Mouse (Mus musculus) forebrain, embryonic 16.5 days (tissue): ENCODE results near the gene Dnajb1. TPM values are rescaled to one million over a fixed set of nuclear protein-coding genes. Genes with fewer than 3 reads are reported as not detected.

Experiments used
- ATAC-seq: fragments of 200-750 bp; cut with Nextera tagmentation; 2 replicates; pipeline ENCODE4 v1.8.0; 2017; ENCODE audit warnings: mild to moderate bottlenecking, moderate library complexity
- H3K27ac ChIP-seq: fragments of 300-500 bp; sonication (generic); 2 replicates; pipeline ENCODE4 v1.5.1; 2014; ENCODE audit warnings: low read length, control low read depth
- H3K27me3 ChIP-seq: fragments of 300-500 bp; sonication (generic); replicated peaks from 2 replicates; pipeline ENCODE4 v1.6.1; 2014; ENCODE audit warnings: low read length; ENCODE audit not compliant: control insufficient read depth, insufficient read depth
- H3K36me3 ChIP-seq: fragments of 300-500 bp; sonication (generic); 2 replicates; pipeline ENCODE4 v1.6.1; 2014; ENCODE audit not compliant: control insufficient read depth, insufficient read depth
- H3K4me1 ChIP-seq: fragments of 300-500 bp; sonication (generic); replicated peaks from 2 replicates; pipeline ENCODE4 v1.6.1; 2014; ENCODE audit warnings: low read length; ENCODE audit not compliant: control insufficient read depth, insufficient read depth
- H3K4me2 ChIP-seq: fragments of 300-500 bp; sonication (generic); 2 replicates; pipeline ENCODE4 v1.6.1; 2014; ENCODE audit warnings: mild to moderate bottlenecking, low read length, control low read depth
- H3K4me3 ChIP-seq: fragments of 300-500 bp; sonication (generic); replicated peaks from 2 replicates; pipeline ENCODE4 v1.5.1; 2014; ENCODE audit warnings: mild to moderate bottlenecking, low read length, control low read depth
- H3K9ac ChIP-seq: fragments of 300-500 bp; sonication (generic); replicated peaks from 2 replicates; pipeline ENCODE4 v1.6.1; 2014; ENCODE audit warnings: low read depth, low read length, control low read depth
- H3K9me3 ChIP-seq: fragments of 300-500 bp; sonication (generic); 2 replicates; pipeline ENCODE4 v1.6.1; 2016; ENCODE audit warnings: low read length; ENCODE audit not compliant: control insufficient read depth
- WGBS: fragments of 180-500 bp; shearing (Covaris S2); extraction: QIAGEN DNeasy Blood & Tissue Kit; methylation state at CpG from one replicate; pipeline ENCODE4 v1.1.7; 2014; 5-methylcytosine and 5-hydroxymethylcytosine counted together
- polyA plus RNA-seq: library from polyadenylated mRNA; unstranded; fragments of >200 nt; fragmentation: Nextera tagmentation; extraction: Ambion mirVana; gene quantifications from 2 replicates; pipeline ENCODE4 v1.2.1, GENCODE M21; 2015

The Dnajb1 gene
- polyA plus RNA-seq, 1 experiment from 2014 or later, result 62.3 TPM

DNA sequence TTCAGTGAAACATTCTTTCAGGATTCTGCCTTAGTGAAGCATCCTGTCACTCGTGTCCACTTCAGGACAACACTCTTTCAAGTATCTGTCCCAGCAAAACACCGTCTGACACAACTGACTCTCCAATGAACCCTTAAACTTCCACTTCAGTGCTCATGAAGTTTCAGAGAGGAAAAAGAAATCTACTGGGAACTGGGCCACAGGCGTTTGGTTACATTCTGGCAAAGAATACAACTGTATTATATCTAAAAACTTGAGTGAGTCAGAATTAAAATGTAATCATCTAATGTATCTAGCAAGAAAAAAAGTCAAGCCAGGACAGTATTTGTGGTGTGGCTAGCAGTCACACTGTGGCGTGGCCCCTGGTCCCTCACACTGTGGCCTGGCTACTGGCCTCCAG is 30.9 kb downstream of the Dnajb1 start:
- 0 out of 2 replicates have a peak, but pooled peaks cover 2% of the 10 kb centered on the region for H3K27me3 ChIP-seq
- H3K36me3 ChIP-seq, result no peaks in the 10 kb centered on the region
- 0 out of 2 replicates have a peak, but pooled peaks cover 3% of the 10 kb centered on the region for H3K9me3 ChIP-seq
- H3K4me2 ChIP-seq, result no peak overlapping the region
- no peak for ATAC-seq
- H3K4me1 ChIP-seq, result no peaks in the 10 kb centered on the region
- H3K9ac ChIP-seq, result no peak overlapping the region
- H3K4me3 ChIP-seq, result no peak overlapping the region
- H3K27ac ChIP-seq, result no peak overlapping the region
- 62% methylated on average over 4 of the region's 4 CpGs for WGBS

DNA sequence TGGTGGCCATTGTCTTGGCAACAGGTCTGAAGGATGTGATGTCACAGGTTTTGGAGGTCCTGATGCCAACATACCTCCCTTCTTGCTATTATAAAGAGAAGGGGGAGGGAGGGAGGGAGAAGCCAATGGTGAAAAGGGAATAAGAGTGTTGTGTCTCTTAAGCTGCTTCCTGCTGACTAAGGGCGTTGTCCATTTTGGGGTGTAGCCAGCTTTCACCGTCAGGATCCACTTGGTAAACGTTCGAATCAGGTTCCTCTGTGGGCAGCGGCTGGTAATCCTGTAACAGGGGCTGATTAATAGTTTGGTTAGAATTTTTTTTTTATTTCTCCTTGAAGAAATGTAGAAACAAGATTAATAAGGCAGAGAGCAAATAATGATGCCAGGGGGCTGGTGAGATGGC is 31.7 kb downstream of the Dnajb1 start:
- Histone ChIP-seq H3K4me2 (no peak overlapping the region), H3K4me1 (no peaks in the 10 kb centered on the region), H3K27ac (no peak overlapping the region), H3K36me3 (no peaks in the 10 kb centered on the region), H3K9ac (no peak overlapping the region), H3K9me3 (0 out of 2 replicates have a peak, but pooled peaks cover 3% of the 10 kb centered on the region), H3K4me3 (no peak overlapping the region), H3K27me3 (no peaks in the 10 kb centered on the region)
- ATAC-seq, result no peak
- 75% methylated on average over 5 of the region's 5 CpGs for WGBS

DNA sequence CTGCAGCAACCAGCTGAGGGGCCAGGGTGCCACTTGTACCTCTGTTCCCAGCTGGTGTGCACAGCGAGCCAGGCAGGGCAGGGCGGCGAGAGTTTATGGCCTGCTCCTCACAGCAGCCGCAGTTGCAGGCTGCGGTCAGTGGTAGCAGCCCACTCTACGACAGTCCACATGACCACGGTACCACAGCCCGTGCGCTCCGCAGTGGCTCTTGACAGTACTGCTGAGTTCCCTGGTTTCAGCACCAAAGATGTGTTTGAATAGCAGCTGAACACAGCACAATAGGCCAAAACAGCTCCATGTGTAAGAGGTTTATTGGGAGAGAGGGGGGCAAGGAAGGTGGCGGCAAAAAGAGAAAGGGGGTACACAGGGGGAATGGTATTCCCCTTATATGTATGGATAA is 39.5 kb downstream of the Dnajb1 start:
- WGBS, result 95% methylated on average over 11 of the region's 11 CpGs

DNA sequence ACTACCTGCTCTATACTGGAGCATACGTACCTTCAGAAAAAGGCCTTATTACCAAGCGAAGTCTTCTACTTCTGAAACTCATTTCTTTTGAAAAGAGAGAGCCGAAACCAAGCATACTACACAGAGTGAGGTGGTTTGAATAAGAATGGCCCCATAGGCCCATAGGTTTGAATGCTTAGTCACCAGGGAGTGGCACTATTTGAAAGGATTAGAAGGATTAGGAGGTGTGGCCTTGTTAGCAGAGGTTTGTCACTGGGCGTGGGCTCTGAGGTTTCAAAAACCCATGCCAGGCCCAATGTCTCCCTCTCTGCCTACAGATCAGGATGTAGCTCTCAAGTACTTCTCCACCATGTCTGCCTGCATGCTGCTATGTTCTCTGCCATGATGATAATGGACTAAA is 40.0 kb downstream of the Dnajb1 start:
- peaks cover 3% of the 10 kb centered on the region for H3K4me1 ChIP-seq
- H3K4me2 ChIP-seq, result no peak overlapping the region
- no peak overlapping the region for H3K27ac ChIP-seq
- ATAC-seq, result no peak
- no peaks in the 10 kb centered on the region for H3K36me3 ChIP-seq
- H3K4me3 ChIP-seq, result no peak overlapping the region
- WGBS, result 85% methylated on average over 4 of the region's 4 CpGs
- H3K9ac ChIP-seq, result no peak overlapping the region
- H3K27me3 ChIP-seq, result no peaks in the 10 kb centered on the region
- no peaks in the 10 kb centered on the region for H3K9me3 ChIP-seq

More for the DNA sequence above, 39.5 kb downstream of the Dnajb1 start:
- Histone ChIP-seq H3K9me3 (no peaks in the 10 kb centered on the region), H3K4me1 (peaks cover 3% of the 10 kb centered on the region; the same call in 1 of the 2 replicates), H3K36me3 (no peaks in the 10 kb centered on the region), H3K27ac (no peak overlapping the region), H3K4me3 (no peak overlapping the region), H3K4me2 (no peak overlapping the region), H3K9ac (no peak overlapping the region), H3K27me3 (no peaks in the 10 kb centered on the region)
- ATAC-seq, result no peak

DNA sequence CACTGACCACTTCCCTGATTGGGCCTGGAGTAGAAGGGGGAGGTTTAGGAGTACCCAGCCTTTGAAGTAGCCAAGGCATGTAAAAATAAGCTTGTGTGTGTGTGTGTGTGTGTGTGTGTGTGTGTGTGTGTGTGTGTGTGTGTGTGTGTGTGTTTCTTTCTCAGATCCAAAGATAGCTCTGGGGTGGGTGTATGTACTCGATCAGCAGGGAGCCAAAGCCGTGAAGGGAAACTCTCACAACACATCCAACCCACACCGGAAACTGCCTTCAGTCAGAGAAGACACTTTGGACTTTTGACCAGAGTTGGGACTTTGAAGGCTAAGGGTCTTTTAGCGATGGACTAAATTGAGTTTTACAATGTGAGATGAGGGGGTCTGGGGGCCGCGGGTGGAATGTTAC is 41.7 kb downstream of the Dnajb1 start:
- Histone ChIP-seq H3K9ac (no peak overlapping the region), H3K36me3 (no peaks in the 10 kb centered on the region), H3K4me3 (no peak overlapping the region), H3K27ac (no peak overlapping the region), H3K9me3 (no peaks in the 10 kb centered on the region), H3K27me3 (no peaks in the 10 kb centered on the region), H3K4me1 (peaks cover 13% of the 10 kb centered on the region), H3K4me2 (no peak overlapping the region)
- no peak for ATAC-seq
- 90% methylated on average over 6 of the region's 6 CpGs for WGBS

DNA sequence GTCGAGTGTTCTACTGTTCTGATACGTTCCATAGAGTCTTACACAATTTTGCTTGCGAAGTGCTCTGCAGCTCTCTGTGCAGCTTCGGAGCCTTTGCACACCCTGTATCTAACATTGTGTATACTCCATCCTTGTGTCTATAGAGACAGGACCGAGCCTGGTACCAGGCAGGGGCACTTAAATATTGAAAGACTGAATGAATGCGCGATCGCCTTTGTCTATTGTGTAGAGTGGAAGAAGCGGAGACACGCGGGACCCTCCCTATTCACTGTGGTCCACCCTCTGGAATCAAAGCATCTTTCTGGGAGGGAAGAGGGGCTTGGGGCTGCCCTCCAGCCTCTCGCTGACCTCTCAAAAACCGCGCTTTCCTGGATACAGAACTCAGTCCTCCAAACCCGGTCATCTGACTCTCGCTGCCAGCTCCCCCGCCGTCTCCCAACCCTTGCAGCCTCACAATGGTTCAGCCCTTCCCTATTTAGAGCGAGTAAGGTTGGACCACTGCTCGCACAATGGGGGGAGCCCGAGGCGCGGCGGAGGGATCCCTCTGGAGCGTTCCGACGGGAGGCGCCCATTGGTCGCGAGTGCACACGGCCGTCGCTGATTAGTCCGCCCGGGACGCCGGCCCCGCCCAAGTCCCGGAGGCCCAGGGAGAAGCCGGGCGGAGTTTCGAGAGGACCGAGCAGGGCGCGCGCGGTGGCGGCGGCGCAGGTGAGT is 44.2 kb downstream of the Dnajb1 start, which contains the start of gene Gipc1:
Gipc1 (plus strand) TSS at position 648 of the 714 bp plus-strand sequence.
- Histone ChIP-seq H3K9me3 (no peaks in the 10 kb centered on the region), H3K9ac (peak within 1 kb of the TSS; percentile 86), H3K4me2 (peak within 1 kb of the TSS; percentile 94), H3K4me3 (peak within 1 kb of the TSS; percentile 84), H3K27ac (peak within 1 kb of the TSS; percentile 94), H3K27me3 (no peaks in the 10 kb centered on the region), H3K36me3 (no peaks in the 10 kb centered on the region), H3K4me1 (peaks cover 13% of the 10 kb centered on the region)
- peak; percentile 98 for ATAC-seq
- 4% methylated on average over 49 of the region's 50 CpGs for WGBS

DNA sequence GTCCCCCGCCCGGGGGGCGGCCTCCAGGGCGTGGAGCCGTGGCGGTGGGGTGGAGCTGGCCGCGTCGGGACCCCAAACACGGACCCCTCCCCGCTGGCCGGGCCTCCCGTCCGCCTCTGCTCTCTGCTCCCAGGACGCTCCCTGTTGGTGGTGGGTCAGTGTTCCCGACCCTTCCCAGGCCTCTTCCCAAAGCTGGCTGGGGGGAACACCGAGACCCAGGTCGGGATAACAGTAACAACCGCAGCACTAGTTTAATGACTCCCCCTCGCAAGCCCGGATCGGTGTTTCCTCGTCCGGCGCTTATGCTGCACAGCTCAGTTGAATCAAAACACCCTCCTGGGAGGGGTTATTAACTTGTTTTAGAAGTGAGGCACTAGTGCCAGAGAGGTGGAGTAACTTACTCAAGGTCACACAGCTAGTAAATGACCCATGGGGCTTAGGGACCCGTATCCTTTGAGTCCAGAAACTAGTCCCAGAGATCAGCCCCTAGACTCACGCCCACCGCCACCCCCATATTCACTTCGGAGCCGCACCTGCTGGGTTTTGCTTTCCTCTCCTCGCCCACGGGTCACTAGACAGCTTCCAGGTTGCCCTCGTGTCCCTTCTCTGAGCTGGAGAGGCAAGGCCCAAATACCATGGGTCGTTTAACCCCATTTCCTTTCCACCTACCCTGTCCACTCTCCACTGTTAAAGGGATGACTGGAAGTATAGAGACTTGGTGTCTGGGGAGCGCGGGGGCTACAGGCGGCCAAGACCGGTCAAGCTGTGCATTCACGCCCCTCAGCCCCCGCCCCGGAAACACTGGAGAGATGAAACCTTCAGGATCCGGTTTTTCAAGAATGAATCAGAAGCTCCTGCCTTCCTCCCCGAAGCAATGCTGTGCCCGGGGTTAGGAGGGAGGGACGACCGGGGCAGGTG is 45.0 kb downstream of the Dnajb1 start:
- peak; percentile 39; the same call in 1 of the 2 replicates for ATAC-seq
- H3K36me3 ChIP-seq, result no peaks in the 10 kb centered on the region
- H3K9me3 ChIP-seq, result no peaks in the 10 kb centered on the region
- H3K4me2 ChIP-seq, result peak overlapping the region; percentile 94
- peaks cover 13% of the 10 kb centered on the region for H3K4me1 ChIP-seq
- H3K9ac ChIP-seq, result peak overlapping the region; percentile 82
- whole genome bisulfite sequencing, result 1% methylated on average over 39 of the region's 46 CpGs
- peak overlapping the region; percentile 84 for H3K4me3 ChIP-seq
- H3K27me3 ChIP-seq, result no peaks in the 10 kb centered on the region
- peak overlapping the region; percentile 48; the same call in 1 of the 2 replicates for H3K27ac ChIP-seq

DNA sequence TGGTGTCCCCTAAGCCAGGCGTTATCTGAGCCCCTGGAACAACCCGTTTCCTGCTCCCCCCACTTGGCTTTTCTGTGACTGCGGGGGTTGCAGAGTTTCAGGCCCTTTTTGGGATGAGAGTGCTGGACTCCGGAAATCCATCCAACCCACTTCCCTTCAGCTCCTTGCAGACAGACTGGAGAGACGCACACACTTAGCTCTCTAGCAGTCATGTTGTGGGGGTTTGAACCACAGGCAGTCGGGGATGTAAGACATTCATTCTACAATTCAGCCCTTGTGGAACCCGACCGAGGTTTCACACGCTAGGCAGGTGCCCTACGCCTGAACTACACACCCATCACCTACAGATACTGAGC is 45.6 kb downstream of the Dnajb1 start:
- Histone ChIP-seq H3K27ac (no peak overlapping the region; the same call in 1 of the 2 replicates), H3K9ac (peak overlapping the region; percentile 82)
- WGBS, result 41% methylated on average over 10 of the region's 10 CpGs

DNA sequence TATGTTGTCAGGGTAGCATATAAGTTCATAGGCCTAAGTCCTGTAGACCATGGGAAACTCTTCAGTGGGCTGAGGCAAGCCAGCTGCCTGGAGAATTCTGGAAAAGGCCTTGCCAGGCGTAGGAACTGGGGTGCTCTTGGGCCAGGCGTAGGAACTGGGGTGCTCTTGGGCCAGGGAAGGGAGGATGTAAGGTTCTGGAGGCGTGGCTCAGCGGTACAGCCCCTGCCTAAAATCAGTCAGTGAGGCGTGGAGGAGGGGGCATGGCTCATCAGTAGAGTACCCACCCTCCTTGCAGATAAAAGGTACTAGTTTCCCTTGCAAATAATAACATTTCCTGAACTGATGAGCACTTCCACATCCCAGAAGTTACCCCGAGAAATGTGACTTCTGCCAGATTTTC is 46.7 kb downstream of the Dnajb1 start:
- H3K4me2 ChIP-seq, result no peak overlapping the region

More for the DNA sequence above, 45.6 kb downstream of the Dnajb1 start:
- Histone ChIP-seq H3K4me2 (peak overlapping the region; percentile 94), H3K4me3 (peak overlapping the region; percentile 84), H3K36me3 (no peaks in the 10 kb centered on the region), H3K4me1 (peaks cover 13% of the 10 kb centered on the region), H3K27me3 (no peaks in the 10 kb centered on the region), H3K9me3 (no peaks in the 10 kb centered on the region)
- ATAC-seq, result no peak

More for the DNA sequence above, 46.7 kb downstream of the Dnajb1 start:
- H3K27ac ChIP-seq, result no peak overlapping the region
- H3K4me3 ChIP-seq, result no peak overlapping the region
- no peaks in the 10 kb centered on the region for H3K27me3 ChIP-seq
- no peaks in the 10 kb centered on the region for H3K36me3 ChIP-seq
- H3K4me1 ChIP-seq, result peaks cover 13% of the 10 kb centered on the region
- no peaks in the 10 kb centered on the region for H3K9me3 ChIP-seq
- 98% methylated on average over 6 of the region's 6 CpGs for WGBS
- H3K9ac ChIP-seq, result no peak overlapping the region
- ATAC-seq, result no peak
